Mouse (Mus musculus) hindbrain, embryonic 11.5 days (tissue): ENCODE data around the gene Snx9. TPM values are rescaled to one million over a fixed set of nuclear protein-coding genes. Genes with fewer than 3 reads are reported as not detected.

Source experiments
- ATAC-seq: fragments of 200-750 bp; cut with Nextera tagmentation; 2 replicates; pipeline ENCODE4 v1.8.0; 2017; ENCODE audit warnings: mild to moderate bottlenecking, moderate TSS enrichment, moderate library complexity; ENCODE audit not compliant: low FRiP score
- DNase-seq: peaks from one replicate; pipeline ENCODE4 v3.0.0-alpha.2; 2015; ENCODE audit warnings: low spot score
- H3K27ac ChIP-seq: fragments of 300-500 bp; sonication (generic); 2 replicates; pipeline ENCODE4 v1.5.1; 2014; ENCODE audit warnings: mild to moderate bottlenecking, low read depth, low read length
- H3K27me3 ChIP-seq: fragments of 300-500 bp; sonication (generic); 2 replicates; pipeline ENCODE4 v1.6.1; 2014; ENCODE audit warnings: mild to moderate bottlenecking, low read length, moderate library complexity, mixed read lengths; ENCODE audit not compliant: control insufficient read depth, insufficient read depth
- H3K36me3 ChIP-seq: fragments of 300-500 bp; sonication (generic); 2 replicates; pipeline ENCODE4 v1.6.1; 2014; ENCODE audit warnings: mild to moderate bottlenecking, low read length, moderate library complexity, mixed read lengths; ENCODE audit not compliant: control insufficient read depth, insufficient read depth
- H3K4me1 ChIP-seq: fragments of 300-500 bp; sonication (generic); replicated peaks from 2 replicates; pipeline ENCODE4 v1.6.1; 2014; ENCODE audit warnings: low read length, mixed read lengths; ENCODE audit not compliant: control insufficient read depth, insufficient read depth
- H3K4me2 ChIP-seq: fragments of 300-500 bp; sonication (generic); replicated peaks from 2 replicates; pipeline ENCODE4 v1.6.1; 2014; ENCODE audit warnings: mild to moderate bottlenecking, low read depth, low read length
- H3K4me3 ChIP-seq: fragments of 300-500 bp; sonication (generic); 2 replicates; pipeline ENCODE4 v1.5.1; 2014; ENCODE audit warnings: low read depth, low read length
- H3K9ac ChIP-seq: fragments of 300-500 bp; sonication (generic); 2 replicates; pipeline ENCODE4 v1.6.1; 2014; ENCODE audit warnings: low read depth, low read length
- H3K9me3 ChIP-seq: fragments of 300-500 bp; sonication (generic); 2 replicates; pipeline ENCODE4 v1.6.1; 2016; ENCODE audit warnings: low read length; ENCODE audit not compliant: control insufficient read depth
- WGBS: fragments of 180-500 bp; shearing (Covaris S2); extraction: QIAGEN DNeasy Blood & Tissue Kit; methylation state at CpG from one replicate; pipeline ENCODE4 v1.1.7; 2014; 5-methylcytosine and 5-hydroxymethylcytosine counted together
- polyA plus RNA-seq: library from polyadenylated mRNA; unstranded; fragments of >200 nt; fragmentation: Nextera tagmentation; extraction: Ambion mirVana; gene quantifications from 2 replicates; pipeline ENCODE4 v1.2.1, GENCODE M21; 2014

Gene Snx9
- polyA plus RNA-seq, 1 experiment from 2014 or later = 22.5 TPM

- H3K27me3 ChIP-seq = no peaks in the 10 kb centered on the region
- 78% methylated on average over 12 of the region's 12 CpGs for WGBS
- ATAC-seq (no peak), DNase-seq (no peak)
- H3K36me3 ChIP-seq = no peaks in the 10 kb centered on the region
- H3K9ac ChIP-seq = no peak overlapping the region
- no peak overlapping the region for H3K27ac ChIP-seq
- no peak overlapping the region for H3K4me3 ChIP-seq
- H3K9me3 ChIP-seq = no peaks in the 10 kb centered on the region
- no peak overlapping the region for H3K4me2 ChIP-seq
- no peaks in the 10 kb centered on the region for H3K4me1 ChIP-seq
Measured at GRCm38 (mm10) chr17:5872506-5872905, 31.4 kb downstream of the Snx9 start.

DNA sequence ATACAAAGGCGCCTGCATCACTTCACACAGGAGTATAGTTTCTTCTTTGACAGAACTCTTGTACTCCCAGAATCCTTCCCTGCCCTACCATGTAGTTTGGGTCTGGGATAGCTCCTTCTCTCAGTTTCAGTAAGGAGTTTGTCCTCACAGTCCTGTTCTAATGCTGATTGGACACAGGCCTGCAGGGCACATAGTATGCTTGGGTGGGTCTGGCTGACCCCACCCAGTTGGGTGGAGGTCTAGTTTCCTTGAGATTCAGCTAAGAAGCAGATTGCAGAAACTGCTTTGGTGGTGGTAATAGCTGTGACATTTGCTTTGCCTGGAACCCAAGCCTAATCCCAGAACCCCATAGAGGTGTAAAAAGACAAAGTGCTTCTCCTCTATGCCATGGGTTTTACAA, 33.4 kb downstream of the Snx9 start:
- H3K9me3 ChIP-seq = no peaks in the 10 kb centered on the region
- H3K9ac ChIP-seq = no peak overlapping the region
- H3K4me3 ChIP-seq = no peak overlapping the region
- ATAC-seq = no peak
- no peaks in the 10 kb centered on the region for H3K4me1 ChIP-seq
- no peak for DNase-seq
- H3K36me3 ChIP-seq = no peaks in the 10 kb centered on the region
- 88% methylated on average over 1 of the region's 1 CpGs for WGBS
- H3K27me3 ChIP-seq = no peaks in the 10 kb centered on the region
- no peak overlapping the region for H3K4me2 ChIP-seq
- H3K27ac ChIP-seq = no peak overlapping the region

GRCm38 (mm10) chr17:5877611-5878157, 36.6 kb downstream of the Snx9 start:
- H3K4me1 ChIP-seq = no peaks in the 10 kb centered on the region
- DNase-seq (no peak), ATAC-seq (no peak)
- H3K27me3 ChIP-seq = no peaks in the 10 kb centered on the region
- no peak overlapping the region for H3K9ac ChIP-seq
- WGBS = 78% methylated on average over 10 of the region's 10 CpGs
- no peaks in the 10 kb centered on the region for H3K9me3 ChIP-seq
- H3K4me3 ChIP-seq = no peak overlapping the region
- H3K4me2 ChIP-seq = no peak overlapping the region
- no peaks in the 10 kb centered on the region for H3K36me3 ChIP-seq
- H3K27ac ChIP-seq = no peak overlapping the region

DNA sequence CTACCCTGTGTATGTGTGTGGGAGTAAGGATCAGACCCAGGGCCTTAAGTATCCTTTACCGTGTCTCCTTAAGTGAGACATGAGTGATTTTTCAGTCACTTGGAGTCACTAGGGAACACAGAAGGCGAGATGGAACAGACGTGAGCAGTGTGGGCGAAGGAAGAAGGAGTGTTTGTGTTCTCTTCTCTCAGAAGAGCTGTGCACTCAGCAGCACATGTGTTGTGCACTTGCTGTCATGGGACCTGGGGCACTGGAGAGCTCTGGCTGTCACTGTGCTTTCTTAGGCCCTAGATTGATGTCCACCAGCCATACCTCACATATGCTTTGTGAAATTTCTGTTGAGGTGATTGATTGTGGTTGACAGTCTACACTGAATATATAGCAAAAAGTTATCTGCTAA, 37.7 kb downstream of the Snx9 start:
- Histone ChIP-seq H3K36me3 (no peaks in the 10 kb centered on the region), H3K4me2 (no peak overlapping the region), H3K4me1 (no peaks in the 10 kb centered on the region), H3K9ac (no peak overlapping the region), H3K4me3 (no peak overlapping the region), H3K27ac (no peak overlapping the region), H3K27me3 (no peaks in the 10 kb centered on the region), H3K9me3 (no peaks in the 10 kb centered on the region)
- WGBS = 88% methylated on average over 4 of the region's 4 CpGs
- no peak for DNase-seq
- ATAC-seq = no peak

GRCm38 (mm10) chr17:5885474-5885873, 44.3 kb downstream of the Snx9 start:
- no peak for ATAC-seq
- Histone ChIP-seq H3K4me3 (no peak overlapping the region), H3K4me1 (0 out of 2 replicates have a peak, but pooled peaks cover 2% of the 10 kb centered on the region), H3K4me2 (no peak overlapping the region), H3K27me3 (no peaks in the 10 kb centered on the region), H3K27ac (0 out of 2 replicates have a peak overlapping the region, but pooled peaks have one; percentile 2), H3K9me3 (no peaks in the 10 kb centered on the region), H3K9ac (no peak overlapping the region), H3K36me3 (no peaks in the 10 kb centered on the region)
- 59% methylated on average over 8 of the region's 8 CpGs for WGBS
- no peak for DNase-seq

- Histone ChIP-seq H3K9me3 (no peaks in the 10 kb centered on the region), H3K27ac (no peak overlapping the region), H3K4me2 (no peak overlapping the region), H3K4me1 (0 out of 2 replicates have a peak, but pooled peaks cover 2% of the 10 kb centered on the region), H3K27me3 (no peaks in the 10 kb centered on the region), H3K36me3 (no peaks in the 10 kb centered on the region), H3K4me3 (no peak overlapping the region), H3K9ac (no peak overlapping the region)
- no peak for DNase-seq
- 72% methylated on average over 6 of the region's 6 CpGs for WGBS
- no peak for ATAC-seq
Measured at GRCm38 (mm10) chr17:5886181-5886810, 45.2 kb downstream of the Snx9 start.

- H3K4me2 ChIP-seq = no peak overlapping the region
- H3K4me3 ChIP-seq = no peak overlapping the region
- no peaks in the 10 kb centered on the region for H3K27me3 ChIP-seq
- H3K9ac ChIP-seq = no peak overlapping the region
- H3K4me1 ChIP-seq = 0 out of 2 replicates have a peak, but pooled peaks cover 2% of the 10 kb centered on the region
- no peaks in the 10 kb centered on the region for H3K9me3 ChIP-seq
- no peak for DNase-seq
- WGBS = 85% methylated on average over 20 of the region's 20 CpGs
- no peak for ATAC-seq
- H3K27ac ChIP-seq = no peak overlapping the region
- no peaks in the 10 kb centered on the region for H3K36me3 ChIP-seq
Measured at GRCm38 (mm10) chr17:5886943-5887800, 46.0 kb downstream of the Snx9 start.

GRCm38 (mm10) chr17:5890429-5890828, 49.3 kb downstream of the Snx9 start:
- Histone ChIP-seq H3K9me3 (no peaks in the 10 kb centered on the region), H3K27me3 (no peaks in the 10 kb centered on the region), H3K4me2 (no peak overlapping the region), H3K9ac (no peak overlapping the region), H3K4me1 (peaks cover 3% of the 10 kb centered on the region), H3K36me3 (no peaks in the 10 kb centered on the region), H3K4me3 (no peak overlapping the region), H3K27ac (no peak overlapping the region)
- 44% methylated on average over 8 of the region's 8 CpGs for WGBS
- no peak for ATAC-seq
- DNase-seq = peak; percentile 81
